Mouse (Mus musculus) naive thymus-derived CD4-positive, alpha-beta T cell, adult 2 months (primary cell): ENCODE results near the gene Akap17b.
A peak's percentile ranks its signal among the peaks of the same experiment; 100 is the strongest.

Experiments used
- DNase-seq: peaks from one replicate; pipeline ENCODE4 v3.0.0-alpha.2; 2011; ENCODE audit warnings: low read depth

Akap17b gene

GRCm38 (mm10) chrX:36587304-36588209 lies 57.6 kb downstream of the Akap17b start:
- peak; percentile 46 for DNase-seq

GRCm38 (mm10) chrX:36586629-36587303 lies 58.4 kb downstream of the Akap17b start:
- DNase-seq = no peak

DNA sequence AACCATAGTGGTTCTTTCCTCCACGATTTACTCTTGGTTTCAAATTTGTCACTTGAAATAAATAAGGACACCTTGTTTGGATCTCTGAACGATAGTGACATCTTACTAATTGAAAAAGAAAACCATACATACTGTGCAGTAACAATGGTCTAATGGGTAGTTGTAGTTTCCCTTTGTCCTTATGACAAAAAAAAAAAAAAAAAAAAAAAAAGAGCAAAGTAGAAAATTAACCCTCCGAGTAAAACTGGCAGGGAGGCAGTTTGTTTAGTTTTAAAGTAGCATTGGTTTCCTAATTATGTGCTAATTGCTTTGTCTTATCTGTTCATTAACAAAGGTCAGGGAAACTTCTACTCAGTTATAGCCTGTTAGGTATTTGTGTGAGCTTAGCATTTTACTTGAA lies 83.1 kb downstream of the Akap17b start:
- DNase-seq = no peak

- peak; percentile 78 for DNase-seq
Observed at GRCm38 (mm10) chrX:36561650-36562049, 83.5 kb downstream of the Akap17b start.

DNA sequence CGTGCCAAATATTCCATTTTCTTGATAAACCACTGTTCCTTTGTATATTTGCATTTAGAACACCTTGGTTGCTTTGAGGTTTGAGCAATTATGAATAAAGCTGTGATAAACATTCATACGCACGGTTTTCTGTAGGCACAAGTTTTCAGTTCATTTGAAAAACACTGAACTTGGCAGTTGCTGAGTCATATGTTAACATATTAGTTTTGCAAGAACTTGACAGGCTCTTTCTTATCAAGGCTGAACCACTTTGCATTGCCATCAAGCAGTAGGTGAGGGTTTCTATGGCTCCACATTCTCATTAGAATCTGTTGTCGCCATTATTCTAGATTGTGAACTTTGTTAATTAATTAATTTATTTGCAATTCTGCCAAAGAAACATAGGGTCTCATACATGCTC lies 85.0 kb downstream of the Akap17b start:
- DNase-seq = no peak
